Mouse (Mus musculus) cerebellum, postnatal 4 days (tissue): Measurements from ENCODE around the gene Ift88.
A peak's percentile ranks its signal among the peaks of the same experiment; 100 is the strongest.
"Not testable (repeated sequence)": the region's sequence is repeated elsewhere in the genome, so short reads cannot be mapped to it uniquely, and the experiment has no call there.

Experiments used
- DNase-seq, 2 experiments: peaks; one replicate each; pipeline ENCODE4 v3.0.0; 2022; ENCODE audit warnings: low spot score in 2 of 2, mixed read lengths in 1 of 2

Gene Ift88

DNA sequence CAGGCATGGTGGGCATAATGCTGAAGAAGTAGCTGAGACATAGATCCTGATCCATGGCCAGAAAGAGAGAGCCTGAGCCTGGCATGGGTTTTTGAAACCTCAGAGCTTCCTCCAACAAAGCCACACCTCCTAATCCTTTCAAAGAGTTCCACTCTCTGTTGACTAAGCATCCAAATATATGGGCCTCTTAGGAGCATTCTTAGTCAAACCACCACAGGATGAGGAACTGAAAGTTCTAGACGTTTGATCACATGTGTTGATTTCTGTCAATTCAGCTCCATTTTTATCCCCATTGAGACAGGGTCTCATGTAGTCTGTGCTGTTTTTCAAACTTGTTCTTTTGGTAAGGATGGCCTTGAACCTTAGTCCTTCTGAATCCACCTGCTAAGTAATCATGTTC lies 28.7 kb downstream of the Ift88 start:
- no peak for DNase-seq

DNA sequence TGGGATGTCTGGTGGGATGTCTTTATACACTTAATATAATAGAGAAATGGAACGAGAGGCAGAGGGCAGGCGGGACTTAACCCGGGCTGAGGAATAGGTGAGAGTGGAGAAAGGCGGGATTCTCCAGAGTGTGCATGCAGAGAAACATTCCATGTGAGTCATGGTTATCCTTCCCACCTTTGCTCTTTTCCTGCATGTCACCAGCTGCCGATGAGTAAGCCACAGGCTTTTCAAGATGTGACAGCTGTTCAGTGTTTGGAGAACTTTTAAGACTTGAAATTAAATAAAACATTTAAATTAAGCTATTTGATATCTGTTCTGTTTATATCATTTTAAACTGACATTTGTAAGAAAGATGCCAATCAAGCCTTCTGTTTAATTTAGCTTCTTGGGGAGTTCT lies 36.0 kb downstream of the Ift88 start:
- no peak for DNase-seq

DNA sequence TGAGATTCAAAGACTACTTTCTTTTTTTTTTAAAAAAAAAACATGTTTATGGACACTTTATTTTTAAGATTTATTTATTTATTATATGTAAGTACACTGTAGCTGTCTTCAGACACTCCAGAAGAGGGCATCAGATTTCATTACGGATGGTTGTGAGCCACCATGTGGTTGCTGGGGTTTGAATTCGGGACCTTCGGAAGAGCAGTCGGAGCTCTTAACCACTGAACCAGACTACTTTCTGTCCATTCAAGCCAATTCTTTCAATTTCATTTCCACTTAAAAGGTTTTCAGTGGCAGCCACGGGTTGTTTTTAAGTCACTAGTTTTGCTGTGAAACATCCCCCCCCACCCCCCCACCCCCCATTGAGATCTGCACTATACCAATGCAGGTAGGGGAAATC lies 36.5 kb downstream of the Ift88 start:
- not testable (repeated sequence) for DNase-seq

DNA sequence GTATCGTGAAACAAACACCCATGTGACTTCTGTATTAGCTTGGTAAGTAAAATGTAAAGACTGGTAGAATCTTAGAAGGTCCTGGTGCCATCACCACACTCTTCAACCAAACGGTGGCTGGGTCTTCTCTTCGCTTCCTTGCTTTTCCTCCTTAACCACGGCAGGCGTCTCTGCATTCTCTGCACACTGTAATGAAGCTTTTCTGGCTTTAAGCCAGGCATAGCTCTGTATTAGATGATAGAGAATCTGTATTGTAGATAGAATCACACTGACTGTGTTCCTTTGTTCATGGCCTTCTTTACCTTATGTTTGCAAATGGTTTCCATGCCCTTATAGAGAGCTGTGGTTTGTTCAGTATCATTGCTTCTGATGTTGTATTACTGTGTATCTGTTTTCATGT lies 39.0 kb downstream of the Ift88 start:
- DNase-seq, result no peak

DNA sequence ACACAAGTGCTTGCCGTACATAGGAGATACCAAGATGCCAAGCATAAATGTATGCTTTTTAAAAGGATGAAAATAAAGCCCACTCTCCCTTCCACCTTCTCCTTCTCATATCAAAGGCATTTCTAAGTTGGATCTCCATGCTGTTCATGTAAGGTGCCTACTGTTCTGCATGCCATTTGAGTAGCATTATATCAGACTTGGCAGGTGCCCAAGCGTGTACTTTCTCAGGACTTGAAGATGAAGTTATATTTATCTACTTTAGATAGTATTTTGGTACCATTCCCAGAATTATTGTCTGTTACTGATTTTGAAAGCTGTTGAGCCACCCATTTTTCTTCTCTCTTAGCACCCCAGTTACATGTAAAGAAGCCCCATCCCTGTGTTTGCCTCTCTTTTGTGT lies 51.2 kb downstream of the Ift88 start:
- DNase-seq, result no peak

DNA sequence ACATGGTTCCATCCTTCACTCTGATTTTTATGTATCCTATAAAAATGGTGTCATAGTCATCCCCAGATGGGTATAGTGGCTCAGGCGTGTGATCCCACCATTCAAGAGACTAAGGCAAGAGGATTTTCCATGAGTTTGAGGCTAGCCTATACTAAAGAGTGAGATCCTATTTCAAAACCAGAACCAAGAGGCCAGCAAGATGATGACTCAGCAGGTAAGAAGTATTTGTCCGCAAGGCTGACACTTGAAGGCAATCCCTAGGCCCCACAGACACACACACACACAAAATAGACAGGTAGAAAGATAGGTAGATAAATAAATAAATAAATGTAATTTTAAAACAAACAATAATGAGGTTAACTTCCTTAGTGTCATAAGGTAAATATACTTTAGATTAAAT lies 58.4 kb downstream of the Ift88 start:
- no peak for DNase-seq

DNA sequence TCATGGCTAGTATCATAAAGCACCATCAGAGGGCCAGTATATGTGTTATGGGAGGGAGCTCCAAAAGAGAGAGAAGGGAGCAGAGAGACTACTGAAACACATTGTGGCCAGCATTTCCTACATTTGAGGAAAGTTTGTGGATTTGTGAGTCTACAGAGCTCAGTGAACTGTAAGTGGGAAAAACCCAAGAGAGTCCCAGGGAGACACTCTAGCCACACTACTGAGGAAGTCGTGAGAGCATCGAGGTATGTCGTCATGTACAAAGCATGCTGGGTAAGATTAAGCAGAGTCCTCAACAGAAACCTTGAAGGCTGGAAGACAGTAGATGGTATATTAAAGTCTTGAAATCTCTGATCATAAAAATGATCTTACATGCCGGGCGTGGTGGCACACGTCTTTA lies 60.3 kb downstream of the Ift88 start:
- DNase-seq, result no peak

DNA sequence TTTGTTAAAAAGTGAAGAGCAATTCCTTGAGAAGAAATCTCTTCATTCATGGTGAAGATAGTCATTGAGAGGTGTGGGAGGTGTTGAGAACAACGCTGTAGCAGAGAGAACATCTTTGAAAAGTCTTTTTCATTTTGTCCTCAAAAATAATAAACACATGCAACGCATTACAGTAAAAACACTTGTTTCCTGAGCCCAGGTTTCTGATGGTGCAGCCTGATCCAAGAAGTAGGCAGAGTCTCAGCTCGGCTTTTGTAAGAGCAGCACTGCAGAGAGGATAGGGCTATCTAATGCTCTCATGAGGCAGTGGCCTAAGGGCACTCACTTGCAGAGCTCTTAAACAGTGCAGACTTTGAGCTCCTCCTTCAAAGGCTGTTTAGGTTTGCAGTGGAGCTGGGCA lies 65.8 kb downstream of the Ift88 start:
- no peak for DNase-seq

DNA sequence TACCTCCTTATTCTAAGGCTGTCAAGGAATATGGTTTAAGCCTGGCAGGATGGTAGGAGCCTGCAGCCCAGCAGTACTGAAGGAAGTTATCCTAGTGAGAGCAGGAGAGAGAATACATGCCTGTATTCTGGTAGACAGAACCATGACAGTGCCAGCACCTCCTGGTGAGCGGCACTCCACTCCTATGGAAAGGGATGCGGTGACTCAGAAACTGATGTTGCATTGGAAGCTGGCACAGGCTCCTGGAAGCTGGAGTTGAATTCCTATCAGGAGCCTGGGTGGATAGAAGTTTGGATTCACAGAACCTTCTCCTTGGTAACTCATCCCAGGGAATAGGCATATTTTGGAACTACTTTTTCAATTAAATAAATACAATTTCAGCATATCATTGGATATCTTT lies 70.0 kb downstream of the Ift88 start:
- DNase-seq, result no peak

DNA sequence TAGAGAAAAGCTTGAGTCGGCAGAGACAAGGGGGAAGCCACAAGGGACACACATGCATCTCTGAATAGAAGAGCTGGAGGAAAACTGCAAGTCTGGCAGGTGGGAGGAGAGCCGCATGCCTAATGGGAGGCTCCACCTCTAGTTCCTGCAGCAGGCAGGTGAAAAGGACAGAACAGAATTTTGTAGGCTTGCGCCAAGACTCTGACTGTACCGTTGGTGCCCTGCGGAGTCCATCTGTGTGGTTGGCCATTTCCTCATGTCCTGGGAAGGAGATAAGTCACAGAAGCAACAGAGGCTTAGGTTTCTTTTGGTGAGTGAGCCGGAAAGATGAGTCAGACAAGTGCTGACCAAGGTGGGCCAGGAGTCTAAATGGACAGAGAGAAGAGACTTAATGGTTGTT lies 79.9 kb downstream of the Ift88 start:
- peak in 1 of 2 experiments; percentile 20 for DNase-seq

DNA sequence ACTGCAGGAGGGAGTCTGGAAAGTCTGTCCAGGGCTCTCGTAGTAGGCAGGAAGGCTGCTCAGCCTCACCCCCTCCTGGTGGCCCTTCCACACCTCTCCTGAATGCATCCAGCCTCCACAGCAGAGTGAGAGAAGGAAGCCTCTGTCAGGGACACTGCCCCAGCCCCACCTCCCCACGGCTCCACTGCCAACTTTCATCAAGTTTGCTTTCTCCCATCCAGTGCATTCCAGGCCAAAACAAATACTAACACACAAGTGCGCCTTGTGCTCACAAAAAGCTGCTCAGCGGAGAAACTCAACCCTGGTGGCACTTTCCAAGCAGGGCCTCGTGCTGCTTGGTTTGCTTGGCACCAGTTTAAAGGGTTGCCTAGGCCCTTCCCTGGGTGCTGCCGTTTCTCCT lies 85.7 kb downstream of the Ift88 start:
- DNase-seq, result no peak

DNA sequence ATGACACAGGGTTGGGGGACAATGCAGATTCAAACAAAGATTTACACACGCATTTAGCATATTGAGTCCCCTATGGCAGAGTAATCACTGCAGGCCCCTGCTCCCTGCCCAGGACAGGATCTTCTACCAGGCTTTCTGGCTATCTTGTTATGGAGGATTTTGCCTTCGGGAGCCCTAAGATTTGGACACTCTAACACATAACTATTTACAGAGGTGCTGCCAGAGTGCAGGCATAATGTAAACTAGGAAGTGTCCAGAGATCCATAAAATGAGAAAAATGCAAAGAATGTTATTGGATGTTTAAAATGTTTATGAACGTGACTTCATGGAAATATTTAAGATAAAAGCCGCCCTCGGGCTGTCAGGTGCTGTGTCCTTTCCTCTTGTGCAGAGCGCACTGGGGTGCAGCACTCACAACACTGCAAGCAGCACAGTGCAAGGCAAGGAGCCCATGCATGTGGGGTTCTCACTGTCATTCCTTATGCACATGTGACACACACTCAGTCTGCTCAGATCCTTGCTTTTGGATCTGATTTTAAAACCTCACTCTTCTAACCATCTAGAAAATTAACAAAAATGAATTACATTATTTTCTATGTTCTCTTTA lies 91.4 kb downstream of the Ift88 start:
- no peak for DNase-seq

DNA sequence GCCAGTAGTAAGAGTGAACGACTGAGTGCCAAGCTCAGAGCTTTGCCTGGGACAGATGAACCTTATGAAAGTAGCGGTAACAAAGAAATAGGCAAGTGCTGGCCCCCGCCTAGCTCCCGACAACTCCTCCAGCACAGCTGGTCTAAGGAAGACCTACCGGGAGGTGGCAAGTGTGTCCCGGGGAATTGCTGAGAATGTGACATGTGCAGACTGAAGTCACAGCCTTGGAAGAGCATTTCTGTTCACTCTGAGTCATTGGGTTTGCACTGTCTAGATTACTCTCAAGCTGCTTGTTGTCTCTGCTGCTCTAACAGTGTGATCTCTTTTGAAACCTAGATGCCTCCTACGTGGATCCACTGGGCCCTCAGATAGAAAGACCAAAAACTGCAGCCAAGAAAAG lies 93.1 kb downstream of the Ift88 start:
- DNase-seq, result no peak

DNA sequence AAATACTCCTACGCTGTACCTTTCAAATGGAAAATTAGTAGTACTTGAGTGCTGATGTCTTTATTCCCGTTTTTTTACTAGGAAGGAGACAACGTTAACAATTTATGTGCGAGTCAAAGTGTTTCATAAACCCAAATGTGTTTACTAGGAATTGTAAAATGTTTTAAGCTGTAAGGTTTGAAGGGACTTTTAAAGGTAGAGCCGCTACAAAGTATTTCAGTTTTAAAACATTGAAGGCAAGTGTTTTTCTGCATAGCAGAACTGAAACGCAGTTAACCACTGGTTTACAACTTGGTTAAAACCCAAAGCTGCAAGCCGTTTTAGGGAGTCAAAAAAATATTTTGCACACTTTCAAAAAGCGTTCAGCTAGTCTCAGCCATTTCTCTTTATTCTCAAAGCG lies 99.9 kb downstream of the Ift88 start:
- DNase-seq, result no peak

DNA sequence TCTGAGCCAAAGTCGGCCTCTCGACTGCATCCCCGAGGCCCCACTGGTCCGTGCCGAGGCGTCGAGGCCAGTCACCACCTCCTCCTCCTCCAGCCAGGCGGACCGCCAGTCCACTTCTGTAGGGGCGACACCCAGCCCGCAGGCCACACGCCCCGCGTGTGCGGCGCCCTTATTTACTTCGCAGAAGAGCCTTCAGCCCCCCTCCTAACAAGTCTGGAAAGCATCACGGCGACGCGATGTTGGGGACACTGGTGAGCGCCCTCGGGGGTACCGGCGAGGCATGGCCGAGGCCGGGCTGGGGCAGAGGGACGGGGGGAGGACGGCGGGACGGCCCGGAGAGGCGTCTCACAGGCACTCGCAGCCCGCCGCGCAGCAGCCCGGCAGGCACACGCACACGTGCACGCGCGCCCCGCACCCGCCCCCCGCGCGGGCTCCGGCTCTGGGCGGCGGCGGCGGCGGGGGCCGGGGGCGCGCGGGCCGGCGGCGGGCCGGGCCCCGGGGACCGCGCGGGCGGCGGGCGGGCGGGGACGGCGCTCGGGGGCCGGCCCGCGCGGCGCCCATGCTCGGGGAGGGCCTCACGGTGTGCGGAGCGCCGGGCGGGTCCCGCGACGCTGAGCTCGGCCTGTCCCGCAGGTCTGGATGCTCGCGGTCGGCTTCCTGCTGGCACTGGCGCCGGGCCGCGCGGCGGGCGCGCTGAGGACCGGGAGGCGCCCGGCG lies 101.0 kb downstream of the Ift88 start, which contains the start of gene Il17d:
Gene Il17d (plus strand): TSS at position 107 of the 717 bp plus-strand sequence.
- DNase-seq, result peak in 1 of 2 experiments; percentile 41

DNA sequence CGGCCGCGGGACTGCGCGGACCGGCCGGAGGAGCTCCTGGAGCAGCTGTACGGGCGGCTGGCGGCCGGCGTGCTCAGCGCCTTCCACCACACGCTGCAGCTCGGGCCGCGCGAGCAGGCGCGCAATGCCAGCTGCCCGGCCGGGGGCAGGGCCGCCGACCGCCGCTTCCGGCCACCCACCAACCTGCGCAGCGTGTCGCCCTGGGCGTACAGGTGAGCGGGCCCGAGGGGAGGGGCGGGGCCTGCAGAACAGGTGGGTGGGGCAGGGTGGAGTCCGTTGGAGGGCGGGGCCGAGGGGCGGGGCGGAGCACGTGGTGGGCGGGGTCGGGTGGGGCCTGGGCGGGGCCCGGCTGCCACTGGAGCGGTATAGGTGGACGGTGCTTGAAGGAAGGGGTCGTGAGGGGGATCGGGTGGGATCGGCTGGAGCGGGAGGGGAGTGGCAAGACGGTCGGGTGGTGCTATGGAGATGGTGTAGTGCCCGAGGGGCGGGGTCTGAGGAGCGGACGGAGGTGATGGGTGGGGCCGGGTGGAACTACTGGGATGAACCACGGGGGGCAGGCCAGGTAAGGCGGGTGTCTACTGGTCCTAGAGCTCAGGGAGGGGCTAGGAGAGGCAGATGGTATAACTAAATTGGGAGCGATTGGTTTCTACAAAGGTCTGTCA lies 101.7 kb downstream of the Ift88 start:
- peak in 1 of 2 experiments; percentile 54 for DNase-seq

DNA sequence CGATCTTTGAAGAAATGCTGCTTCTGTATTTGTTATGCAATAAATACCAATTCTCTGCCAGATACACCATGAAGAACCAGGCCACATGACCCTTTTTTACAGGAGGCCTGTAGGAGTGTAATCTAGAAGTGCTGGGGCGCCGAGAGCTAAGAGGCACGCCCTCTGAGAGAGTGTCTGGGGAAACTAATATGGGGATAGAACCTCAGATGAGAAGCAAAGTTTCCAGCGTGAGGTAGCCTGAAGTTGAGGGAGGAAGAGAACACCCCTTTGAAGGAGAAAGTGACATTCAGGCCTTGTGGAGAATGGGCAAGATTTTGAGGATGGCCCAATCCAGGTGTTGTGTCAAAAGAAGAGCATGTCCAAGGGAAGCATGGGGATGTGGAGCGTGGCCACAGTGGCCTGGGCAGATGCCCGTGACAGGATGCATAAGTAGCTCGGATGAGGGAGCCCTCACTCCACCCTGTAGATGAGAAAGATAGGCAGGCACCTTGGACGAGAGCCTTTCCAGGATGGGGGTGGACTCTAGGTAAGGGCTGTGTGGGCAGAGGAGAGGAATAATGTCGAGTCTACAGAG lies 102.3 kb downstream of the Ift88 start:
- DNase-seq, result no peak

DNA sequence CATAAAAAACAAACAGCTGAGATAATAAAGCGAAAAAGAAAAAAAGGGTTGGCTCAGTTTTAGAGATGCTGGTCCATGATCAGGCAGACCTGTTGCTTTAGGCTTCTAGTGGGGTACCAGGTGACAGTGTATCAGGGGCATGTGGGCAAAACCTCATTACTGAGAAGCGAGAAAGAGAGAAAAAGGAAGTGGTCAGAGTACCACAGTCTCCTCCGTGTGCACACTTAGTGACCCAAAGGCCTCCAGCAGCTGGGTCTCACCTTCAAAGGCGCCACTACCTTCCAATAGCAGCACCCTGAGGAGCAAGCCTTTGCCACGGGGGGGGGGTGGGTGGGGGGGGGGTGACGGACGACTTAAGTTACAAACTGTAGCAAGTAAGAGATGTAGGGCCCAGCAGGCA lies 103.3 kb downstream of the Ift88 start:
- no peak for DNase-seq

DNA sequence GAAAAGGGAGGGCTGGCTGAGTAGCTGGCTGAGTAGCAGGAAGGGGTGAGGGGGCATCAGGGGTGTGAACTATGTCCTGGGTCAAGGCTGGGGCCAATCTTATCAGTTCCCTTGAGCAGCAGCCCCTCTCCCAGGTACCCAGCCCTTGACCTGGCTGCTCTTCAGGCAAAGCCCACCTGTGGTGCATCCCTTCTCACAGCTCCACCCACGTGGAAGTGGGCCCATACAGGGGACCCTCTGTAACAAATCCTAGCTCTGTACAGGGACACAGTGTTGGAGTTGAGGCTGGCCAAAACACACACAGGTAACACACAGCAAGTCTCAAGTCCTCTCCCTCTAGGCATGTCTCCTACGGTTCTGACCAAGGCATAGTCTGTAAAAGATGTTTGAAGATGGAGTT lies 103.7 kb downstream of the Ift88 start:
- DNase-seq, result no peak

DNA sequence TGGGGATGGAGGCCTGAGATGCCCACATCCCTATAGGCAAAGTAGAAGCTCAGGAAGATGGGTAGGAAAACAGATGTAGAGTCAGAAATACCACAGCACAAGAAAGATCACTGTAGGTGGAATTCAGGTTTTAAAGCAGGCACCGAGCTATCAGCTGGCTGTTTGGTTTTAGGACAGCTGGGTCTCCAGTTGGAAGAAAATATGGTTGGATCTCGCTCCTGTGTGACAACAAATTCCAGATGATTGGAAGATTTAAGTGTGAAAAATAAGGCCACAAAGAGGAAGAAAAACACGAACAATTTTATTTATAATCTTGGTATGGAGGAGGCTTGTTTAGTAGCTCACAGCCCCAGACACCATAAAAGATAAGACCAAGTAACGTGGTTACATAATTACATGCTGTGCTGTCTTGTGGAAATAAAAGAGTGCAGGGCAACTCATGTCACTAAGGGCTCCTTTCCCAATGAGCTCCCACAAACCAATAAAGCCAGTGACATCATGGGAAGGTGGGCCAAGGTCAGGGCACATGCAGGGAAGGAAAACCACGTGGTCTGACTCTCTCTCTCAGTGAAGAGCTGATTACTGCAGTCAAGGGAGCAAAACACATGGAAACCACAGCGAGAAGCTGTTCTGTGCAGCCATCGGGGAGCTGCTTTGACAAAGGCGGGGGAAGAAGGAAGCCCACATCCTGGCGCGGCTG lies 105.4 kb downstream of the Ift88 start:
- no peak for DNase-seq

DNA sequence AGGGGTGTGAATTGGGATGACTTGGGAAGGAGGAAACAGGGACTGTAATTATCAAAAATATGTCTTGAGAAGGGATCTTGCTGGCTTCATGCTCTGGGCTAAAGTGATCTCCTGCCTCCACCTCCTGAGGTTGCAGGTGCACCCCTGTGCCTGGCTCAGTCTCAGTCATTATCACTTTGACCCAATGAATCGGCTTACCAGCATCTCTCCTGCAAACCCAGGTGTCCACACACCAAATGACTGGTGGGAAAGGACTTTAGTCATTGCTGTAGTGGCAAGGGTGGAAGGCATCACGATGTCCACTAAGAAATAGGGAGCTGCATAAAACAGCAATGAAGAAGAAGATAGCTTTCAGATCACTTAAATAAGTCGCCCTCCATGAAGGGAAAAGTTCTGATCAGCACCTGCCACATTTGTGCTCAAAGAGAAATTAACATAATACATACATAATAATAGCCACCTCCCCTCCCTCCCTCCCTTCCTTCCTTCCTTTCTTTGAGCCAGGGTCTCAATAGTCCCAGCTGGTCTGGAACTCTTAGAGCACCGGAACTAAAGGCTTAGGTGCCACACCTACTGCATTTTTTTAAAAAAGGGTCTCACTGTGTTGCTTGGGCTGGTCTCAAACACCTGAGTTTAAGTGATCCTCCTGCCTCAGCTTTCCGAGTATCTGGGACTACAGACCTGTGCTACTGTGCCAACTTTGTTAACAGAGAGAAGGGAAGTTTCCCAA lies 106.1 kb downstream of the Ift88 start:
- no peak for DNase-seq

DNA sequence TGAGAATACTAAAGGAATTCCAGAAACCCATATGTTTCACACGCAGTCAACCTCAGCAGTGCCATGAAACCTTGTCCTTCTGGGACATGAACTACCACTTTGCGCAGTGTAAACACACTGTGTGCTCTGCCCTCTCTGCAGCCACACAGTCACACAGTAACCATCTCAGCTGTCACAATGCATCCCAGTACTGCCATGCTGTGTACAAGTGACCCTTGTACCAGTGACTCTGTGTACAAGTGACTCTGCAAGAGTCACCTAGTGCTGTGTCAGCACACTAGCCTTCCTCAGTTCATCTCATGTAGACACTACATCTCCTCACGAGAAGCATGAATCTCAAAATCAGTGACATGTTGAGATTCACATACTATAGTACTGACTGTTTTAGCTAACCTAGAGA lies 108.7 kb downstream of the Ift88 start:
- no peak for DNase-seq
